Mouse (Mus musculus): ENCODE results near the gene Tanc2.

- no peak for TF ChIP-seq GATA1 (IDR thresholded peaks at IDR 0.05; ENCODE audit: low read length)
- no peak for TF ChIP-seq TAL1 (IDR thresholded peaks at IDR 0.05; ENCODE audit: low read length)
Observed at GRCm38 (mm10) chr11:105966288-105966687, 376.5 kb downstream of the Tanc2 start.

Data from erythroblast, embryonic 14.5 days (primary cell).